Mouse (Mus musculus): ENCODE data around the gene Myrf. TPM values are rescaled to one million over a fixed set of nuclear protein-coding genes. Genes with fewer than 3 reads are reported as not detected.

Myrf gene
- total RNA-seq (2014; fragmentation: Nextera tagmentation), result not detected in 2 replicates
- not detected in 2 replicates for total RNA-seq (2017)

DNA sequence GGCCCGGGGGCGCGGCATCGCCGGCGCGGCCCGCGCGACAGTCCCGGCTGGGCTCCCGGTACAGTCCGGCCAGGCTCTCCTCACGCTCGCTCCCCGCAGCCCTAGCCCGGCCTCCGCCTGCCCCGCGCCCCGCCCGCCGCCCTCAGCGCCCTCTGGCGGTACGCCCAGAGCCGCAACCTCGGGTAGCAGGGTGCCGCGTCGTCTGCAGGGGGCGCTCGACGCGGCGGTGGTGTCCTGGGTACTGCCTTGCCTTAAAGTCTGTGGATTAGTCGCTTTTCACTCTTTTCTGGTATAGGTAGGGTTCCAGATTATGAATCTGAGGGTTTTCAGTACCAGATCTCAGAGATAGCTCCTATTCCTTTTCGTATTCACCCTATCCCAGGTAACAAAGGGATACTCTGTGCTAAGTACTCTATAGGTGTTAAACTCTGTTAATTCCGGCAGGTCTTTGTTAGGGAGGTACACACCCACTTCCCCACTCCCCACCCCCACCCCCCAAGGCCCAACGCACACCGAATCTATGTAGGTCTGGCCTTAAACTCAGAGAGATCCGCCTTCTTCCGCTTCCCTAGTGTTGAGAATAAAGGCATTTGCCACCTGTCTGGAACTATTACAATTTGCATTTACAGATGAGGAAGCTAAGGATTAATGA, at the start of gene Myrf:
Gene Myrf, minus strand, starts transcription at position 95 of the 652 bp plus-strand sequence.
- ATAC-seq (replicated peaks; ENCODE audit: poor library complexity, severe bottlenecking), result peak; percentile 86

DNA sequence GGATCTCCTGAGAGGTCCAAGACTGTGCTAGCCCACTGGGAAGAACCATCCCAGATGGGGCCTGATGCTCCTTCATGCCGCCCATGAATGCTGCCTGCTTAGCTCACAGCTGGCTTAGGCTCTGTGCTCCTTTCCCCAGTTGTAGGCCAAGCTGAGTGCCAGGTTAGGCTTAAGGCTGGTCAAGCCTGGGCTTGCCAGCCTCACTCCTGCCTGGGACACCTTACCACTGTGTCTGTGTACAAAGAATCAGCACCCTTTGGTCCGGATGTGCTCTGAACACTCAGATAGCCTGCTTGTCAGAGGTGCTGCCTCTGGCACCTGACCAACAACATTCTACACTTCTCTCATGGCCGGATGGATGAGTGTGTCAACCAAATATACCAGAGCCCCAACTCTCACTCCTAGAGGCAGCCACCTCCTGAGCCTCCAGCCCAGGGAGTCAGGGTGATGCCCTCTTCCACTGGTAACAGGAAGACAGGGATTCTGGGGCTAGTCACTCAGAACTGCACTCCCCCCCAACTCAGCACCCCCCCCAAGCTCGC, 49.1 kb upstream of the Myrf start:
- ATAC-seq (replicated peaks; ENCODE audit: poor library complexity, severe bottlenecking), result no peak

DNA sequence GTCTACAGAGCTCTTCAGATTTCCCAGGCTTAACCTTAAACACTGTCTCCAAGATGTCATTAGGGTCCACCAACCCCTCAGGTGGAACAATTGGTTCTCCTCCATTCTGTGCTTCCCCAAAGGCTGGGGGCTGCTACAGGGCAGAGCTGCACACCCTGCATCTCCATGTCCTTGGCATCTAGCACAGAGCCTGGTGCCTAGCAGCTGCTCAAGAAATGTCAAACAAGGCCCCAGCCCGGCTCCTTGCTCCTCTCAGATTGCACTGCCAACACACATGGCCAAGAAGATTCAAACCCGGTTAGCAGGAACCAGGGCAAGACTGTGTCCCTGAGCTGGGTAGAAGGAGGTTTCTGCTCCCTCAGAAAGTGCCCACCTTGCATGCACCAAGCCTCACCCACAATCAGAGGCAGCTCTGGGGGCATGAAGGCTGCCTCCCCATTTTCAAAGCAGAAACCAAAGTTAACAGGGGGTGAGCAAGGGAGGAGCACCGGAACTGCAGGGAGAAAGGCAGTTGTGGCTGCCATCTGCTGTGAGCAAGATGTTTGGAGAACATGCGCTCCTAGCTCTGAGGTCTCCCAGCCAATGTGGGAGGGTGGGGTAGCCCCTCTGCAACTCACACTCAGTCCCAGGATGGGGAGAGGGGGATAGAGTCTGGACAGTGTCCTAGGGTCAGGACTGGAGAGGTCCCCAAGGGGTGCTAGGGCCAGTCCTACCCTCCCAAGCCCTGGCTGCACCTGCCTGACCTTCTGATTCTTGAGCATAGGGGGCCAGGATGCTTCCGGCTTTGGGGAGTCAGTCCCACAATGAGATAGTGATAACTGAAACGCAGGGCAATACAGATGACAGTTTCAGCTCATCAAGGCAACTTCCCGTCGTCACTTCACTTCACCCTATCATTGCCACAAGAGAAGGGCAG, 47.8 kb upstream of the Myrf start:
- no peak for ATAC-seq (replicated peaks; ENCODE audit: poor library complexity, severe bottlenecking)

DNA sequence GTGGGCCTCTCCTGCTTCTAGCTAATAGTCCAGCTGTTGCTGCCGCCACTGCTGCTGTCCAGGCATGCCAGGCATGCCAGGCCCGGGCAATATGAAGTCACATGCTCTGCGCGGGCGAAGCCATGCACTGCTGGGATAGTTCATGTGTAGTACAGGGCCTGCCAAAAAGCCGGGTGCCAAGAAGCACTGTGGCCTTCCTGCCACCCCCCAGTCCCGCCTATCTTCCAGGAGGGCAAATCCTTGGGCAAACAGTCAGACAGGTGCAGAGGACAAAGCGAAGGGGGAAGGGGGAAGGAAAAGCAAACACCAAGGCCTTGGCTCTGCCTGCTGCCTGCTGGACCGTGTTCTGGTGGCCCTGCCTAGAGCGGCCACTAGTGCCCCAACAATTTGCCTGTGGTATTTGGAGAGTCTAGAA, 45.9 kb upstream of the Myrf start:
- no peak for ATAC-seq (replicated peaks; ENCODE audit: poor library complexity, severe bottlenecking)

DNA sequence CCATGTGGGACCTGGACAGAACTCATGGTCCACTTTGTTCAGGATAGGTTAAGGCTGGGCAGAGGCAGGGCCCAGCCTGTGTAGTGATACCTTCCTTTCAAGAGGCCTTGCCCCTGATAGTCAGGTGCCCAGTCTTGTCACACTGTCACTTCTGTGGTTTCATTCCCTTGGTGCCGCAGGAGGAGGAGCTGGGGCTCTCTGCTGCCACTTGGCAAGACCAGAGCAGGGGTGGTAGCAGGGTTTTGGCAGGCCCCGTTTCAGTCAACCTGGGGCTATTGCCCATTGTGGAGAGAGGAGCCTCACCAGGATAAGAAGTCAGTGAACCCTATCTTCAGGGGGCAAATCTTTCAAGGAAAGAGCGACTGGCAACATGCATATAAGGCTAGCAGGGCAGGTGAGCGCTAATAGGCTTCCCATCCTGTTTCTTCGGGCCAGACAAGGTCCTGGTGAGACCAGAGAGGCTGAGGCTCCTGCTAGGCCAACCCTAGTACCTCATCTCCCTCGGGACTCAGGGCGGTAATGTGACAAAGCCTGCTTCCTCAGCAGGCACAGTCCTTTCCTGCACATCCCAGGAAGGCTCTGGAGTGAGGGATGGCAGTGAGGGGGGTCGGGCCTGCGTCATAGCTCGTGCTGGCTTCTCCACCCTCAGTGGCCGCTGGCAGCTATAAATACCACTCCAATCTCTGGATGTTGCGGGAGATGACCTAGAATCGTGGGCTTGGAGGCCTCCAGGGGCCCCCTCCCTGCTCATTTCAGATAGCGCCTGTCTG, 40.4 kb upstream of the Myrf start:
- ATAC-seq (replicated peaks; ENCODE audit: poor library complexity, severe bottlenecking), result no peak

DNA sequence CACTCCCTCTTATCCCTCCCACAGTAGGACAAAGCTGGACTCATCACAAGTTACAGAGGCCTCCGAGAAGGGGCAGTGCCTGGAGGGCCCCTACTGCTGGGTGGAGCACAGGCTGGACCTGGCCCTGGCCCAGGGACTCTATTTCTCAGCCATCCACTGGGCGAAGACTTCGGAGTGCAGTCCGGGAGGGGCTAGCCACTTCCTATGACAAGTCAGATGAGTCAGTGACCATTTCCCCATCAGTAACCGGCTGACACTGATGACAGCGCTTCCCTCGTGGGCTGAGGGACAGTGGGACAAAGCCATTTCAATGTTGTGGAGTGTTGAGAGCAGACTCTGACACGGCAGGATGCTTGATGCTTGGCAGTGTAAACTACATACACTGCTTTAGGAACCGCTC, 39.1 kb upstream of the Myrf start:
- peak; percentile 84 for ATAC-seq (replicated peaks; ENCODE audit: poor library complexity, severe bottlenecking)

DNA sequence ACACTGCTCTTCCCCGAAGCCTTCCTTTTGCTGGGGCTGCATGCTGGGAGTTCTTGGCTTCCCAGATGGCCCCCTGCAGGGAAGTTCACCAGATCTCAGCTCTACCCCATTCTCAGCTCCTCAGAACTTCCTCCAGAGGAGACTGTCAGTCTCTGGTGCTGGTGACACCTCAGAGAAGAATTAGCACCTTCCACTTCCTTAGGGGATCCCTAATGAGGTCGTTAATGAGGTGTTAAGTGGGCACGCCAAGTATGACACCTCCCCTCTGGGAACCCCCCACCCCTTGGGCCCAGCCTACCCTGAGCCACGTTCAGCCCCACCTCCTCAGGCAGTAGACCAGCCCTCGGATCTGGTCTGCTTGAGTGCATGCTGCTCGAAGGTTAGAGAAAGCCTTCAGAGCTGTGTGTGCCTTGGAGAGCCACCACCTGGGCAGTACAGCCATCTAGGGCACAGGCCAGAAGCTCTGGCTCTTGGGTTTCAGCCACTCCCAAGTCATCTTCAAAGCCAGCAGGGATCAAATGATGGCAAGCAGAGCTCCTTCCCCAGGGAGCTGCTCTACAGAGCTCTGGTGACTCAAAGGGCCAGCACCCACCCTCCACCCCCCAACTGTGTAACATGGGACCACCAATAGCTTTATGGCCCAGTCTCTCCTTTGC, 38.2 kb upstream of the Myrf start:
- no peak for ATAC-seq (replicated peaks; ENCODE audit: poor library complexity, severe bottlenecking)

DNA sequence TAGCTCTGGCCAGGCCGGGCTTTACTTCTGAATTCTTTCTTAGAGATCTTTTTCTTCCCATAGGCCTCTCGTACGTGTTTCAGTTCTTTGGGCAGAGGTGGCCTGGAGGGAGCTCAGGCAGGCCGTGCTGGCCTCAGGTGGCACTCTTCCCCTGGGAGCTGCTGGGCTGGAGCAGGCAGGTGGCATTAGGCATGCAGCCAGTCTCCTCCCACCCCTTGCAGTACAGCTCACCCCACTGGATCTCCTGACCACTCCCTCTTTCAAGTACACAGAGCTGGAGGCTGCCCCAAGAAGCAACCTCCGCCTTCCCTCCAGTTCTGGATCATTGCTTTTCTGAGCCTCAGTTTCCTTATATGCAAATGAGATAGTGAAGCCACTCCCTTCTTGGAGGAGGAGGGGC, 37.2 kb upstream of the Myrf start:
- ATAC-seq (replicated peaks; ENCODE audit: poor library complexity, severe bottlenecking), result no peak

DNA sequence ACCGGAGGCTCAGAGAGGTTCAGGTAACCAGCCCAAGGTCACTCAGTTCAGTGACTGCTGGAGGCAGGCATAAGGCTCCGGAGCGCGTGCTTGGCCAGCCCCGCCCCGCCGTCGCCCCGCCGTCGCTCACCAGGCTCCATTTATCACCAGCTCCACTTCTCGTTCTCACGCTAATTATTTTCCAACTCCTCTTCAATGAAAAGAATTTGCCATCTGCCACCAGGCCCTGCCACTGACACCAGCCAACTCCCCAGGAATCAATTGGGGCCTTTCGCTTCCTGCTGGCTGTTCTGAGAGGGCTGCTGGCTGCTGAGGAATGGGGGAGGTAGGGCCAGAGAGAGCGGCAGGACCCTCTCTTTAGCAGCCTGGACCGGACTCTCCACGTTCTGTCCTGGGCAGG, 36.8 kb upstream of the Myrf start:
- ATAC-seq (replicated peaks; ENCODE audit: poor library complexity, severe bottlenecking), result no peak

DNA sequence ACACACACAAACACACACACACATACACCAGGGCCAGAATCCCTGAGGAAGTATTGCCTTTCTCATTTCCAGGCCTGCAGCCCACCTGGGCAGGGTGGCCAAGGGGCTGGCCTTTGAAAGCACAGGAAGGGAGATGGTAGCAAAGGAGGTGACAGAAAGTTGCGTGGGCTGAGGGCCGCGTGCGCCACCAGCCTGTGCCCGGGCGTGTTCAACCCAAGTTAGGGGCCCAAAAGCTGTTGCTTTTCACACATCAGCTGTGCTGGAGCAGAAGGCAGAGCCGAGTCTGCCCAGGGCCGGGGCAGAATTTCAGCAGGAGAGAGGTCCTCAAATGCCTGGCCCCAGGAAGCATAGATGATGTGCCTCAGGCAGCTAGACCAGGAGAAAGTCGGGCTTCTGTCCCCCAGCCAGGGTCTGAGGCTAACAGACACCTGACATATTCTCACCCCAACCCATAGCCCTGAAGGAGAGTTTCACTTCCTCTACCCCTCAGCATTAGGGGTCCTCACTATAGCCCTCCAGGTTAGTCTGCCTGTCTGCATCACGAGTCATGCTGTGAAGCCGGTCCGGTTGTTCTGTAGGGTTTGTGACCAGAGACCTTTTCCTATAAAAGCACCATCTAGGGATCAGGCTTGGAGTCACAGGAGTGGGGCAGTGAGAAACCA, 36.1 kb upstream of the Myrf start:
- no peak for ATAC-seq (replicated peaks; ENCODE audit: poor library complexity, severe bottlenecking)

DNA sequence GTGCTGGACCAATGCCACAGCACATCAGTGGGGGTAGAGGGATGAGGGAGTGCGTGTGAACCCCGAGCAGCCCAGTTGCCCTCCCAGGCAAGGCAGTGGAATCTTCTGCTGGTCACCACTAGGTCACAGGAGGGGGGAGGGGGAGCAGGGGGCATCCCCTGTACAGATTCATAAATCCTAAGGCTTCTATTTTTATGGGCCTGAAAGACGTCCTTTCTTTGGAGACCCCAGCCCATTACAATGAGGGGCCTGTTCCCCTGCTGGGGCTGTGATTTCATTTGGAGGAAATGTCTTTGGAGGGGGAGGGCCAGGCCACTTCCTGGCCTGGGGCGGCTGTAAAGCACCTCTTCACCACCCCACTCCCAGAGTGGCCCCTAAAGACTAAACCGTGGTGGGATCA, 33.5 kb upstream of the Myrf start:
- ATAC-seq (replicated peaks; ENCODE audit: poor library complexity, severe bottlenecking), result no peak

DNA sequence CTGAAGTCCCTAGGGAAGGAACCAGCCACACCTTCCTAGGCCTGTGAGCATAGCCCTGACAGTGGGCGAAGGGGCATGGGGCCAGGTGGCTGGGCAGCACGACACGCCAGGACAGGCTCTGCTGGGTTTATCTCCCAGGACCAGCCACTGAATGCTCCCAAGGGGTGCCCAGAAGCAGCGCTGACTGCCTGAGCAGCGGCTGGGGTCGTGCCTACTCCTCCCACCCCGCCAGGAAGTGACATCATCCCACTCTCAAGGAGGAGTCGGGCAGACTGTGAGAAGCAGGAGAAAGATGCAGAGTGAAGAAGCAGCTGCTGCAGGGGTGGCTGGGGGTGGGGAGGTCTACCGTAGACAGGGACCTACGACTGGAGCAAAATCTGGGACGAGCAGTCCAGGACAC, 32.2 kb upstream of the Myrf start:
- ATAC-seq (replicated peaks; ENCODE audit: poor library complexity, severe bottlenecking), result 0 out of 2 replicates have a peak, but pooled peaks have one; percentile 12

DNA sequence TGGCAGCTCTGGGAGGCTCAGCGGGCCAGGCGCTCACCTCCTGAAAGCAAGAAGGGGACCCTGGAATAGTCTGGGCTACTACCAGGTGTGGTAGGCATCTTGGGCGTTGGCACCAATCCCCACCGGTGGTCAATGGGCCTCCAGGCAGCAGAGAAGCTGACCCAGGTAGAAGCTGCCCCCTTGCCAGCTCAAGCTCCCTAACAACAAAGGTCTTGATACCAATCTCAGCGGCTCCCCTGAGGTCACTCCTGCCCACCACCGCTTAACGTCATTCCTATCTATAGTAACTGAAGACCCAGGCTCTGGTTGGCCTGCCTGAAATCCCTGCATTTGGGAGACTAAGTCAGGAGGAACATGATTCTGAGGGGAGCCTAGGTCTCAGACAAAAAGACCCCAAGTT, 31.0 kb upstream of the Myrf start:
- ATAC-seq (replicated peaks; ENCODE audit: poor library complexity, severe bottlenecking), result no peak

DNA sequence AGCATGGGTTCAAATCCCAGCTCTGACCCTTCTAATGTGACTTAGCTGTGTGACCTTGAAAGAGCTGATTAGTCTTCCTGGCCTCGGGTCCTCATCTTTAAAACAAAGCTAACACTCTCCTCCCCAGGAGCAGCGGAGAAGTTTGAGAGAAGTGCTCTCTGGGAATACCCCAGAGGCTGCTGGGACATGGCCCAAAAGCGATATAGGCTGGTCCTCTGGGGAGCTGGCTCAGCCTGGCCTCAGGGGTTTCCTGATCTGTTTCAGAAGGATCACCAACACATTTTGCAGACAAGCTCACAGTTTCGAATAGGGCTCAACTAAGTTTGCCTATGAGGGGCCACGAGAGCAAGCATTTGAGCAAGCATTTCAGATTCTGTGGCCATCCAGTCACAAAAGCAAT, 29.8 kb upstream of the Myrf start:
- no peak for ATAC-seq (replicated peaks; ENCODE audit: poor library complexity, severe bottlenecking)

DNA sequence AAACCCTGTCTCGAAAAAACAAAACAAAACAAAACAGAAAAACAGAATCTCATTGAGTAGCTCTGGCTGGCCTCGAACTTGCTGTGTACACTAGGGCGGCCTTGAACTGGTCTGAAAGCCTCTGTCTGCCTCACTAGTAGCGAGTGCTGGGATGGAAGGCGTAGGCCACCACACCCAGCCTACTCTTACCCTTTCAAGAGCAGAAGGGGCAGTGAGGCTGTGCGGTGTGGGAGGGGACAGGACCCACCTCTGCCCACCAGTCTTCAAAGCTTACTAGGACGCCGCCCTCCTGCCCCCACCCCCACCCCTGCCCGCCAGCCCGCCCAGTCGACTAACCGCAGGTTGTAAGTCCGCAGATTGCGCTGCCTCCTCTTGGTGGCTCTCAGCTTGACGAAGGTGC, 28.3 kb upstream of the Myrf start:
- ATAC-seq (replicated peaks; ENCODE audit: poor library complexity, severe bottlenecking), result no peak

DNA sequence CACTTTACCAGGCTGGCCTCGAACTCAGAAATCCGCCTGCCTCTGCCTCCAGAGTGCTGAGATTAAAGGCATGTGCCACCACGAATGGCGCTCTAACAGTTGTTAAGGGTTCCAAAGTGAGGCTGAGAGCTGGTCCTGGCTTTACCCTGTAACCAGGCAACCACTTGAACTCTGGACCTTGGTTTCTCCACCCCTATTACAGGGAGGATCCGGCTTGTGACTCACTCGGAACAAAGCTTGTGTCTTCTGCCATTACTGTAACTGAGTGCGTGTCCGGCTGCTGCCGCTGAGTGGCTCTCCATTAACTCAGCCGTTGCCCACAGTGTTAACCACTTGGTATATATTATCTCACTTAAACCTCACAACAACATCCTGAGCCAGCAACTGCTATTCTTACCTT, 27.4 kb upstream of the Myrf start:
- ATAC-seq (replicated peaks; ENCODE audit: poor library complexity, severe bottlenecking), result no peak

DNA sequence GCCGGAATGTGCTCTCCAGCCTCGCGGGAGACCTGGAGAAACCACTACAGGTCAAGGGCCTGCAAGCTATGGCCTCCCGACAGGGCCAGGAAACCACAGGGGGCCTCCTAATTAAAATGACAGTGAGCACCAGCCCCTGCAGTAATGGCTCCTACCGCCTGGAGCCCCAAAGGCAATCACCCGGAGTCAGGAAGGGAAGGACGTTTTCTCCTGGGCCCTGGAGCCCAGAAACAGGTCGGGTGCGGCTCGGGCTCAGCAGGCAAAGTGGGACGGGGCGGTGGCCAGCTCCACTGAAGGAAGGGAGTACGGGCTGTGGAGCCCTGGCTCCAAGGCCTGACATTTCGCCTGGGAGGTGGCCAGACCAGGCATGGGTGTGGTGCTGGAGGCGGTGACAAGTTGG, 26.5 kb upstream of the Myrf start:
- peak; percentile 16; the same call in 1 of the 2 replicates for ATAC-seq (replicated peaks; ENCODE audit: poor library complexity, severe bottlenecking)

DNA sequence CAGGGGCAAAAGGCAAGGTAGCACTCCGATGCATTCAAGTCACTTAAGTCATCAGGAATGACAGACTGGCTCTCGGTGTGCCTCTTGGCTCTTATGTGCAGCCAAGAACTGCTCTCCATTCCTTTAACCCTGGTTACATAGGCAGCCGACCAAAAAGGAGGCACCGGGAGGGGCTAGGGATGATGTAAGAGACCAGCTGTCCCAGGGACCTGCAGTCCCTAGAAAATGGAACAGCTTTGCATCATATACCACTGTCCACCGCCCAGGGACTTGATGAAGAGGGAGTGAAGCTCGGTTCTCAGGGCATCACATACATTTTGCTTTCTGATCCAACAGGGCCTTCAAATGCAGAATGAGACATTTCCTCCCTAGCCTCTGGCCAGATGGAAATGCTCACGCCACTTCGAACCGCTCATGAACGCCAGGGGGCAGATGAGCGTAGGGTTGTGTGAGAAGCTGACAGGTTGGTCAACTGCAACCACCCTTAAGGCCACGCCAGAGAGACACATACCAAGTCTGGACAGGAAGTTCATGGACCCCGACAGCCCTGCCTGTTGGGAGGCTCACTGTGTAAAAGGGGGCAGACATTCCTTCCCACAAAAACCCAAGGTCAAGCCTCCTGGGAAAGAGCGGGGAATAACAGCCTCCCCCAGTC, 25.8 kb upstream of the Myrf start:
- peak; percentile 83 for ATAC-seq (replicated peaks; ENCODE audit: poor library complexity, severe bottlenecking)

DNA sequence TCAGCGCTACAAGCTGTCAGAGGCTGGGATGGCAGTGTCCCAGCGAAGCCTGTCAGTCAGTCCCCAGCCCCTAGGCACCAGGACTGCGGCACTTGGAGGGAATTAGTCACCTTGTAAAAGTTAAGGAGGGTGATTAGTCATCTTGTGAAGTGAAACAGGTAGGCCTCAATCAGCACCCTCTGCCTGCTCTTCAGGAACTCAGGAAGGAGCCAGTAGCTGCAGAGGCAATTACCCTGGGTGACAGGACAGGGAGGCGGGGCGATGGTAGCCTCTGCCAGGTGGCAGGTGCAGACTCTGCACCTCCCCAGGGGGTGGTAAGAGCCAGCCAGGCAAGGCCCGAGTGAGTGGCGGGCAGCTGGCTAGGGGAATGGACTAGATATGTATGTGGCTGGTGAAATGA, 20.8 kb upstream of the Myrf start:
- no peak for ATAC-seq (replicated peaks; ENCODE audit: poor library complexity, severe bottlenecking)
